Mouse (Mus musculus): ENCODE results near the gene Nyap1.

The Nyap1 gene

DNA sequence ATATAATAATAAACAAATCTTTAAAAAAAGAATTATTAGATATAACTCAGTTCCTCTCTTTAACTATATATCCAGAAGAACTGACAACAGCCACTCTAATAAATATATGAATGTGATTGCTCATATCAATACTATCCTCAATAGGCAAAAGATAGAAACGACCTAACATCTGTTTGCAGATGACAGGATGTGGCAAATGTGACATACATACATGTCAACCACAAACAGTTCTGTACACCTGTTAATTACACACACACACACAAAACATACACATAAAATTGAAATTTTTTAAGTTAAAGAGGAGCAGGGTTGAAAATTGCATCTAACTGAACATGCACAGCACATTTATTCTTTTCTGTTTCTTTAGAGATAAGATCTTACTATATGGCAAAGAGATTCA is 49.5 kb downstream of the Nyap1 start:
- no peak for DNase-seq

DNA sequence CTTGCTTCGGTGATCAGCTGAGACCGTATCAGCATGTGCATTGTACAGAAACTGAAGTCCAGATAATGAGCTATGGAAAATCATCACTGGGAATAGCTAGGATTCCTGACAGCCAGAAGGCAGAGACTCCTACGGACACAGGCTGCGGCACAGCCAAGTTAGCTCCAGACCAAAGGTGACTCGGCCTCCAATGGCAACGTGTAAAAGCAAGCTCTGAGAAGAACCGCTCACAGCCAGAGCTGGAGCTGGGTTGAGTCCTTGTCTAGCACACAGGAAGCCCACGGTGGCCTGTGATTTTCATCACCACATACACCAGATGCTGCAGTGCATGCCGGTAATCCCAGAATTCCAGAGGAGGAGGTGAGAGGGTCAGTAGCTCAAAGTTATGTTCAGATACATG is 50.9 kb downstream of the Nyap1 start:
- DNase-seq = no peak

DNA sequence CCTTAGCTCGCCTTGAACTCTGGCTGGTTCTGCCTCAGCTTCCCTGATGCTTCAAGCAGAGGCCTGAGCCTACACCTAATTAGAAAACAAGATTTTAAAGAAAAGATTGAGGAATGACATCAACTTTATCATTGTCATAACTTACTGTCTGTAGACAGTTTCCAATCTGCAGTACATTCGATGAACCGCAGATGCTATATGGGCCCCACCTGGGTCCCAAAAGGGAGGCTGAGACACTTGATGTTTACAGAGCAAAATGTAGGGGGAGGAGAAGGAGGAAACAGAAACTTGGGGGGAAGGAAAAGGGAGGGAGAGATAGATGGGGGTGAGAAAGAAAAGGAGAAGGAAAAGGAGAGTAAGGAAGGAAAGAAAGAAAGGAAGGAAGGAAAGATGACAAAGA is 51.4 kb downstream of the Nyap1 start:
- DNase-seq = no peak

DNA sequence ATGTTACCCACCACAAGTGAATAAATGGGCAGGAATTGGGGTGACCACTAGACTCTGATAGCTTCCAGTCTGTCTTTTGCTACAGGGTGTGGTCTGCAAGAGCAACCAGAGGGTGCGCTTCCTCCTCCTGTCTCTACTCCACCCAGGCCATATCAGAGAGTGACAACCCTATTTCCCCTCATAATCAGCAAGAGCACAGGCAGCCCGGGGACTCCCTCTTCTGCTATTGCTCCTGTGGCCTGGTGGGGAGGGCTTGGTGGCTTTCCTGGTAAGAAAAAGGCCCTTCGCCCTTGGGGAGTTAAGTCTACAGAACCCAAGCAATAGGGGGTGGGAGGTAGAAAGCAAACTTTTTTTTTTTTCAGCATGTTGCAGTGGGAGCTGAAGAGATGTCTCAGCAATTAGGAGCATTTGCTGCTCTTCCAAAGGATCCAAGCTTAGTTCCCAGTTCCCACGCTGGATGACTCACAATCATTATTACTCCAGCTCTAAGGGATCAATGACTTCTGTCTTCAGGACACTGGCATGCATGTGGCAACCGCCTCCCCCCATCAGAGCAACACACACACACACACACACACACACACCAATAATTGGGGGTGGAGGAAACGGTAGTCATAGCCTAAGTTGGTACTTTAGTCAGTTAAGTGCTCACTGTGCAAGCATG is 55.1 kb downstream of the Nyap1 start:
- DNase-seq = no peak

DNA sequence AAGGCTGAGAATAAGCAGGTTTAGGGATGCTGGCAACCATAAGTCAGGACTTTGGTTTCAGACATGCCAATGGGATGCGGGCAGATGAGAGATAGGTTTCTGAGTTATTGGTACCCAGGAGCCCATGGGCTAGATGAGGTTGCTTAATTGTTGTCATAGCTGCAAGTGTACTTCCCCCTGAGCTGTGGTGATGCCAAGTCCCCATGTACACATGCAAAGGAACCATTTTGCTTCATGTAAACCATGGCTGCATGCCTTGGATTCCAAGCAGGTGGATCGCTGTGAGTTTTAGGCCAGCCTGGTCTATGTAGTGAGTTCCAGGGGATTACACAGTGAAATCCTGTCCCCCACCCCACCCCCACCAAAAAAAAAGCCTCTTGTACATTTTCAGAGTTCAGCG is 55.8 kb downstream of the Nyap1 start:
- DNase-seq = no peak

DNA sequence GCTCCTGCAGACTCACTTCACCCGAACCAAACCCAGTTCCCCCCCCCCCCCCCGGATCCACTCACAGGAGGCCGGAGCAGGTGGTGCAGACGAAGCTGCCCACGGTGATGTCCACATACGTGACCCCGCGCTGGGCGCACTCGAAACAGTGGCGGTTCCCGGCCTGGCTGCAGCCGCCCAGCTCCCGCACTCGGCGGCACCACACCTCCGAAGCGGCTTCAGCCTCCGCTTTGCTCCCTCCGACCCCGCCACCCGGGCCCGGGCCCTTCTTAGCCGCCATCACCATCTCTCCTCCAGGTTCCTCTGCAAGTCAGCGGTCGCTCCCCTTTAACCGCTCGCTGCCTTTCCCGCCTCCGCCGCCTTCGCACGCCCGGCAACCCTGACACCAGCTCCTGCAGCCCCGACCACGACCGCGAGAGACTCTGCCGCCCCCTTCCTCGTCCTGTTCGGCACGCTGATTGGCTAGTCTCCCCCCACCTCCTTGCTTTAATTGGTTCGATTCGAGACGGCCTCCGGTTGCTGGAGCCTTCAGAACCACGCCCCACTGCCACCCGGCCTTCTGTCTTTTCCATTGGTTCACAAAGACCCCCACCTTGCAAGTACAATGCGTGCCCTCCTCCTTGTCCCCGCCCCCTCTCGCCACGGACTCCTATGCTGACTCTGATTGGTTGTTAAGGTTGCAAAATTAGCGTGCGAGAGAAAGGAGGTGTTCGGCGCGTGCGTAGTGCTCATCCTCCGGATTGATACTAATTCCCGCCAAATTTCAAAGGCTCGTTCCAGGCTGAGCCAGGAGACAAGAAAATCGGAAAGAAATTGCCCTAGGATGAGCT is 56.9 kb downstream of the Nyap1 start, which contains the start of gene Agfg2:
TSS of gene Agfg2 (minus strand) at position 433 of the 830 bp plus-strand sequence.
- peak; percentile 98 for DNase-seq

DNA sequence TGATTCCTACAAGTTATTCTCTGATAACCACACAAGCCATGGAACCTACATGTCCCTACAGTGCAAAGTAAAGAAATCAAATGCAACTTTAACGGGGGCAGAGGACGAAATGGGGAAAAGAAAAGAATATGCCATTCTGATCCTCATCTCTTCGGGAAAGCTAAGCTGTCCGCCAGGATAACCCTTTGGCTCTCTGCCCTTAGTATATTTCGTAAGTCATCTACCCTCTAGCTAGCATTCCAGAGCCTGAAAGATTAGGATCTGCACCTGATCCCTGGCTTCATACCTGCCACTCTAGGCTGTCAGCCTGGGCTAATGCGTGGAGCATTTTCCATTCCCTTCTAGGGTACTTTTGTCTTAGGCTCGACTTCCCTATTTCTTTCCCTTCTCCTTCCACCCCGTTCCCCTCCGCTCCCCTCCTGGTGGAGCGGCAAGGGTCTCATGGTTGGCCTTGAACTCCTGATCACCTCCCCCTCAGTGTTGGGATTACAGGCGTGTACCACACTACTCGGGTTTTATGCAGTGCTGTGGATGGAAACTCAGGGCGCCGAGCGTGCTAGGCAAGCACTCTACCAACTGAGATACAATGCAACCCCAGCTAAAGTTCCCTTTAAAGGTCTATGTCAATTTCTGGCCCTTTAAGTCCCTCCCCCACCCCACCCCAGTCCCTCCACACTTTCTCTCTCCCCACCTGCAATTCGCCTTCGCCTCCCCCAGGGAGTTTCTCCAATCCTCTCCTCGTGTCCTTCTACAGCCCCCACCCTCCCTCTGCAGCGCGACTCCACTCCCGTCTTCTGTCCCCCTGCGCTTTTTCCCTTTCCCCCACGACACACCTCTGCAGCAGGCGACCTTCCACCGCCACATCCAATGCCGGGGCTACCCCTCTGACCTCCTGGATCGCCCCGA is 57.8 kb downstream of the Nyap1 start:
- DNase-seq = peak; percentile 16

DNA sequence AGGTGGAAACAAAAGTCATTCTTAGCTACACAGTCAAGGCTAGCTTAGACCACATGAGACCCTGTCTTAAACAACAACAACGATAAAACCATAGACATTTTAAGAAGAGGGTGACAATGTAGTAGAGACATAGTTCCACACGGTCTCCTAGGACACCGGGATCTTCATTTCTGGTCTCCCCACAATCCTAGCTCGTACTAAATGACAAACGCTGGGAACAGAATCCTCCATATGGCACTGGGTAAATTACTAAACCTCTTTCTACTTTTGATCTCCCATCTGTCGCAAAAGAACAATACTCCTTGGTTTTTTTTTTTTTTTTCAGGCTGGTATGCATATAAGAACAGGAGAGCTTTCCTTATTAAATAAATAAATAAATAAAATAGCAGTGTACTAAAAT is 58.9 kb downstream of the Nyap1 start:
- no peak for DNase-seq

Data from cerebellum, adult 11 months (tissue).